Mouse (Mus musculus): Measurements from ENCODE around the gene Adcy6. TPM values are rescaled to one million over a fixed set of nuclear protein-coding genes. Genes with fewer than 3 reads are reported as not detected.

Gene Adcy6
- polyA plus RNA-seq, 1 experiment from 2014 or later: 11.6 TPM

DNA sequence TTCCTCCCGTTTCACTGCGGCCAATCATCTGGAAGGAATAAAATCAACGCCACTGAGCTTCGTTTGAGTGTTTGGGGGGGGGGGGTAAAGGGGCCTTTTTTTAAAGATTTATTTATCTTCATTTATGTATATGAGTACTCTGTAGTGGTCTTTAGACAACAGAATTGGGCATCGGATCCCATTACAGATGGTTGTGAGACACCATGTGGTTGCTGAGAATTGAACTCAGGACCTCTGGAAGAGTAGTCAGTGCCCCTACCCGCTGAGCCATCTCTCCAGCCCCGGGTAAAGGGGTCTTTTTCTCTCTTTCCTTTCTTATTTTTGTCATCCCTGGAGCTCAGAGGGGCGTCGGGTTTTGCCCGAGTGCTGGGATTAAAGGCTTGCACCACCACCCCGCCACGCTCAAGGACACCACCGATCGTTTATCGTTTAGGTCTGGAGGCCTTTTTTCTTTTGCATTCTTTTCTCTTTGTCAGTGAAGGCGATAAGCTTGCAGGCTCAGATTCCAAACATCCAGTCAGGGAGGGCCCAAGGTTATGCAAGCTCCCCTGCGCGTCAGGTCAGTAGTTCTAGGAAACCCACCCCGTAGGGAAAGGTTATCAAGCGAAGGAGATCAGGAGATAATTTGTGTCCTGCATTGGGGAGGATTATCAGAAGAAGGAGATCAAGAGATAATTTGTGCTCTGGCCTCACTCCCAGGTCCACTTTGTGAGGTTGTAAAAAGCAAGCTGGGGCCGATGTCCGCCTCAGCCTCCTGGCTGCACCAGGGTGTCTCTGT is 41.4 kb downstream of the Adcy6 start:
- 9% methylated on average over 22 of the region's 22 CpGs for WGBS
- ATAC-seq (ENCODE audit: low read depth): peak; percentile 23; the same call in 1 of the 2 replicates
- peak overlapping the region; percentile 87 for H3K9ac ChIP-seq (replicated peaks; ENCODE audit: low read depth, low read length)

GRCm38 (mm10) chr15:98567278-98568134 is 42.4 kb downstream of the Adcy6 start:
- Histone ChIP-seq H3K4me1 (ENCODE audit: control insufficient read depth, insufficient read depth, low read length) (peaks cover 26% of the 10 kb centered on the region), H3K9ac (replicated peaks; ENCODE audit: low read depth, low read length) (peak overlapping the region; percentile 87), H3K27me3 (ENCODE audit: control insufficient read depth, insufficient read depth, low read length) (no peaks in the 10 kb centered on the region), H3K4me3 (ENCODE audit: low read depth, low read length) (peak overlapping the region; percentile 84), H3K9me3 (ENCODE audit: control insufficient read depth, low read length) (no peaks in the 10 kb centered on the region), H3K4me2 (ENCODE audit: low read depth, low read length) (peak overlapping the region; percentile 83), H3K27ac (ENCODE audit: low read depth, low read length) (peak overlapping the region; percentile 94), H3K36me3 (ENCODE audit: control insufficient read depth, insufficient read depth, low read length) (no peaks in the 10 kb centered on the region; the same call in 1 of the 2 replicates)
- ATAC-seq (ENCODE audit: low read depth): peak; percentile 97
- WGBS: under 1% methylated on average over 88 of the region's 88 CpGs

More for the DNA sequence above, 41.4 kb downstream of the Adcy6 start:
- H3K36me3 ChIP-seq (ENCODE audit: control insufficient read depth, insufficient read depth, low read length): no peaks in the 10 kb centered on the region; the same call in 1 of the 2 replicates
- no peaks in the 10 kb centered on the region for H3K9me3 ChIP-seq (ENCODE audit: control insufficient read depth, low read length)
- H3K4me1 ChIP-seq (ENCODE audit: control insufficient read depth, insufficient read depth, low read length): peaks cover 26% of the 10 kb centered on the region
- no peaks in the 10 kb centered on the region for H3K27me3 ChIP-seq (ENCODE audit: control insufficient read depth, insufficient read depth, low read length)
- peak overlapping the region; percentile 84 for H3K4me3 ChIP-seq (ENCODE audit: low read depth, low read length)
- peak overlapping the region; percentile 93 for H3K27ac ChIP-seq (ENCODE audit: low read depth, low read length)
- peak overlapping the region; percentile 67 for H3K4me2 ChIP-seq (ENCODE audit: low read depth, low read length)

DNA sequence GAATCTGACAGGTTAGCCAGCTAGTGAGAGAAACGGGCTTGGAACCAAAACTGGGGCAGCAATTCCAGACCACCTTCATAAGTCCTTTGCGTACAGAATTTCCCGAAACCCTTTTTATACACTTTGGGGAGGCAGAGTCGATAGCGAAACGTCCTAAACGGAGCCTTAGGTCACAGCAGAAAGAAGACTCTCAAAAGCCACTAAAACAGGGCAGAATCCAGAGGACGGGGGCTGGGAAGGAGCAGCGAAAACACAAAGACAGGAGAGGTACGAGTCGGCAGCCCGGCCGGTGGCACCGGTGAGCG is 43.0 kb downstream of the Adcy6 start:
- Histone ChIP-seq H3K9me3 (ENCODE audit: control insufficient read depth, low read length) (no peaks in the 10 kb centered on the region), H3K9ac (replicated peaks; ENCODE audit: low read depth, low read length) (peak overlapping the region; percentile 82), H3K27ac (ENCODE audit: low read depth, low read length) (peak overlapping the region; percentile 94), H3K36me3 (ENCODE audit: control insufficient read depth, insufficient read depth, low read length) (no peaks in the 10 kb centered on the region; the same call in 1 of the 2 replicates), H3K4me1 (ENCODE audit: control insufficient read depth, insufficient read depth, low read length) (peaks cover 26% of the 10 kb centered on the region), H3K27me3 (ENCODE audit: control insufficient read depth, insufficient read depth, low read length) (no peaks in the 10 kb centered on the region), H3K4me3 (ENCODE audit: low read depth, low read length) (peak overlapping the region; percentile 84), H3K4me2 (ENCODE audit: low read depth, low read length) (peak overlapping the region; percentile 83)
- 2% methylated on average over 15 of the region's 15 CpGs for WGBS
- ATAC-seq (ENCODE audit: low read depth): no peak

DNA sequence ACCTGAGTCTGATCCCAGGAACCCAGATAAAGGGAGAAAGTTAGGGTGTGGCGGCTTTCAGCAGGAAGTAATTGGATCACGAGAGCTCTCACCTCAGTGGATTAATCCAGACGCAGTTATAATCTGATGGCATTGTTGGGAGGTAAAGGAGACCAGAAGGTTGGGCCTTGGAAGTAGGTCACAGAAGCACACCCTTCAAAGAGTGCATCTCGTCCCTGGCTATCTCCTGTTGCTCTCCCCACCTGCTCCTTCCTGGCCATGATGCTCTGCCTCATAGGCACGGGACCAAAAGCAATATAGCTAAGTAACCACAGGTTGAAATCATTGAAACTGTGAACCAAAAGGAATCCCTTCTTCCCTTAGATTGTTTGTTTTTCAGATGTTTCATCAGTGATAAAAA is 52.7 kb downstream of the Adcy6 start:
- Histone ChIP-seq H3K4me1 (ENCODE audit: control insufficient read depth, insufficient read depth, low read length) (no peaks in the 10 kb centered on the region), H3K27me3 (ENCODE audit: control insufficient read depth, insufficient read depth, low read length) (no peaks in the 10 kb centered on the region), H3K9me3 (ENCODE audit: control insufficient read depth, low read length) (no peaks in the 10 kb centered on the region), H3K27ac (ENCODE audit: low read depth, low read length) (no peak overlapping the region), H3K9ac (replicated peaks; ENCODE audit: low read depth, low read length) (no peak overlapping the region), H3K4me2 (ENCODE audit: low read depth, low read length) (no peak overlapping the region), H3K4me3 (ENCODE audit: low read depth, low read length) (no peak overlapping the region), H3K36me3 (ENCODE audit: control insufficient read depth, insufficient read depth, low read length) (peaks cover 38% of the 10 kb centered on the region)
- 94% methylated on average over 5 of the region's 5 CpGs for WGBS
- no peak for ATAC-seq (ENCODE audit: low read depth)

DNA sequence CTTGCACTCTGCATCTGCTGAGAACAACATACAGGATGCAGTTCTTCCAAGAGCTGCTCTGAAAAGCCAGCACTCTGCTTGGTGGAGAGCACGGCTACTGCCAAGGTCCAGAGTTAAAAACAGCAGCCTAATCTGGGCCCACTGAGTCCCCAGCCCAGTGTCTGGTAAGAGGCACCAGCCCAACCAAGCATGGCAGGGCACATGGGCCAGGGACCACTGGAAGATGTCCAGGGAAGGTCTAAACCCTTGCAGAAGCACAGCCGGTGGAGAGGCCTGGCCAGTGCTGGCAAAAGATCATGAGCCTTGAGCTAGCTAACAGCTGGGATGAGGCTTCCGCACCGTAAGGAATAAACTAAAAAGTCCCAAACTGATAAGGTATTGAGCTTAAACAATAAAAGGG is 54.0 kb downstream of the Adcy6 start:
- no peaks in the 10 kb centered on the region for H3K27me3 ChIP-seq (ENCODE audit: control insufficient read depth, insufficient read depth, low read length)
- H3K4me1 ChIP-seq (ENCODE audit: control insufficient read depth, insufficient read depth, low read length): no peaks in the 10 kb centered on the region
- ATAC-seq (ENCODE audit: low read depth): no peak
- H3K36me3 ChIP-seq (ENCODE audit: control insufficient read depth, insufficient read depth, low read length): peaks cover 49% of the 10 kb centered on the region
- WGBS: 95% methylated on average over 4 of the region's 4 CpGs
- no peak overlapping the region for H3K4me2 ChIP-seq (ENCODE audit: low read depth, low read length)
- no peak overlapping the region for H3K9ac ChIP-seq (replicated peaks; ENCODE audit: low read depth, low read length)
- H3K4me3 ChIP-seq (ENCODE audit: low read depth, low read length): no peak overlapping the region
- no peaks in the 10 kb centered on the region for H3K9me3 ChIP-seq (ENCODE audit: control insufficient read depth, low read length)
- H3K27ac ChIP-seq (ENCODE audit: low read depth, low read length): no peak overlapping the region

GRCm38 (mm10) chr15:98552758-98553157 is 57.1 kb downstream of the Adcy6 start:
- ATAC-seq (ENCODE audit: low read depth): no peak
- H3K4me2 ChIP-seq (ENCODE audit: low read depth, low read length): no peak overlapping the region
- H3K9me3 ChIP-seq (ENCODE audit: control insufficient read depth, low read length): no peaks in the 10 kb centered on the region
- H3K27ac ChIP-seq (ENCODE audit: low read depth, low read length): no peak overlapping the region
- H3K4me1 ChIP-seq (ENCODE audit: control insufficient read depth, insufficient read depth, low read length): no peaks in the 10 kb centered on the region
- no peak overlapping the region for H3K9ac ChIP-seq (replicated peaks; ENCODE audit: low read depth, low read length)
- H3K36me3 ChIP-seq (ENCODE audit: control insufficient read depth, insufficient read depth, low read length): peaks cover 46% of the 10 kb centered on the region
- H3K4me3 ChIP-seq (ENCODE audit: low read depth, low read length): no peak overlapping the region
- no peaks in the 10 kb centered on the region for H3K27me3 ChIP-seq (ENCODE audit: control insufficient read depth, insufficient read depth, low read length)
- WGBS: 96% methylated on average over 2 of the region's 2 CpGs

DNA sequence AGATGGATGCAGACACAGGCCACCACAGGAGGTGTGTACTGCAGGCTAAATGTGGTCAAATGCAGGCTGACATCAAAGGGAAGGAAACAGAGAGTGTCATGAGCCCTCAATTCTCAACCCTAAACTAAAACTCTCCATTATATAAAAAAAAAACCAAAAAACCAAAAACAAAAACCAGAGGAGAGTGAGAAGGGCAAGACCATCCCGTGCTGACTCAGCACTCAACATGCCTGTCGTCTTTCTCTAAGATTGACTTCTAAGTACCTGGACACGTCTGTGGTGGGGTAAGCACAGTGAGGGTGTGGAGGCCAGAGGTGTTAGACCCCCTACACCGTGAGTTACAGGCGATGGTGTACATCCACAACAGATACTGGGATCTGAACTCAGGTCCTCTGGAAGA is 63.0 kb downstream of the Adcy6 start:
- Histone ChIP-seq H3K9me3 (ENCODE audit: control insufficient read depth, low read length) (no peaks in the 10 kb centered on the region), H3K27ac (ENCODE audit: low read depth, low read length) (no peak overlapping the region), H3K36me3 (ENCODE audit: control insufficient read depth, insufficient read depth, low read length) (peaks cover 65% of the 10 kb centered on the region), H3K9ac (replicated peaks; ENCODE audit: low read depth, low read length) (no peak overlapping the region), H3K27me3 (ENCODE audit: control insufficient read depth, insufficient read depth, low read length) (no peaks in the 10 kb centered on the region), H3K4me1 (ENCODE audit: control insufficient read depth, insufficient read depth, low read length) (no peaks in the 10 kb centered on the region), H3K4me2 (ENCODE audit: low read depth, low read length) (no peak overlapping the region), H3K4me3 (ENCODE audit: low read depth, low read length) (no peak overlapping the region)
- no peak for ATAC-seq (ENCODE audit: low read depth)
- 94% methylated on average over 5 of the region's 5 CpGs for WGBS

DNA sequence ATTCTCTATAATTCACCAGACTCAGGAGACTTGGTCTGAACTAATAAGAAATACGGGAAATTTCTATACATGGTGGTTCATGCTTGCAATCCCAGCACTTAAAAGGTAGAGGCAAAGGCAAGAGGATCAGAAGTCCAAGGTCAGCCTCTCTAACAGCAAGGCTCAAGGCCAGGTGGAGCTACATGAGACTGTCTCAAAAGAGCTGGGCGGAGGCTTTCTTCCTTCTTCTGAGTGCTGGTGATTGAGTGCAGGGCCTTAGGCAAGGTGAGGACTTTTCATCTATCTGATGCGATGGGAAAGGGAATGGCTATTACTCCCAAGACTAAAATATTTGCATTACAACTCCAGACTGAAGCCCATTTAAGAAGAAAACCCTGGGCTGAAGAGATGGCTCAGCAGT is 64.7 kb downstream of the Adcy6 start:
- H3K9me3 ChIP-seq (ENCODE audit: control insufficient read depth, low read length): no peaks in the 10 kb centered on the region
- H3K36me3 ChIP-seq (ENCODE audit: control insufficient read depth, insufficient read depth, low read length): peaks cover 49% of the 10 kb centered on the region
- H3K4me2 ChIP-seq (ENCODE audit: low read depth, low read length): no peak overlapping the region
- no peaks in the 10 kb centered on the region for H3K4me1 ChIP-seq (ENCODE audit: control insufficient read depth, insufficient read depth, low read length)
- H3K4me3 ChIP-seq (ENCODE audit: low read depth, low read length): no peak overlapping the region
- WGBS: 97% methylated on average over 3 of the region's 3 CpGs
- ATAC-seq (ENCODE audit: low read depth): no peak
- H3K9ac ChIP-seq (replicated peaks; ENCODE audit: low read depth, low read length): no peak overlapping the region
- H3K27ac ChIP-seq (ENCODE audit: low read depth, low read length): no peak overlapping the region
- no peaks in the 10 kb centered on the region for H3K27me3 ChIP-seq (ENCODE audit: control insufficient read depth, insufficient read depth, low read length)

GRCm38 (mm10) chr15:98543341-98543740 is 66.5 kb downstream of the Adcy6 start:
- no peak overlapping the region for H3K27ac ChIP-seq (ENCODE audit: low read depth, low read length)
- no peak overlapping the region for H3K4me2 ChIP-seq (ENCODE audit: low read depth, low read length)
- H3K36me3 ChIP-seq (ENCODE audit: control insufficient read depth, insufficient read depth, low read length): peaks cover 48% of the 10 kb centered on the region
- no peak for ATAC-seq (ENCODE audit: low read depth)
- no peaks in the 10 kb centered on the region for H3K27me3 ChIP-seq (ENCODE audit: control insufficient read depth, insufficient read depth, low read length)
- no peak overlapping the region for H3K9ac ChIP-seq (replicated peaks; ENCODE audit: low read depth, low read length)
- 64% methylated on average over 4 of the region's 4 CpGs for WGBS
- no peaks in the 10 kb centered on the region for H3K4me1 ChIP-seq (ENCODE audit: control insufficient read depth, insufficient read depth, low read length)
- no peaks in the 10 kb centered on the region for H3K9me3 ChIP-seq (ENCODE audit: control insufficient read depth, low read length)
- H3K4me3 ChIP-seq (ENCODE audit: low read depth, low read length): no peak overlapping the region

Data from neural tube, embryonic 14.5 days (tissue).